Mouse (Mus musculus): ENCODE data around the gene Mical3. TPM values are rescaled to one million over a fixed set of nuclear protein-coding genes. Genes with fewer than 3 reads are reported as not detected.

Gene Mical3
- polyA plus RNA-seq, 1 experiment from 2014 or later = 11.9 TPM

GRCm38 (mm10) chr6:121039719-121040118, 91.1 kb downstream of the Mical3 start:
- Histone ChIP-seq H3K9ac (no peak overlapping the region), H3K4me2 (replicated peaks) (no peak overlapping the region), H3K36me3 (peaks cover 46% of the 10 kb centered on the region), H3K9me3 (no peaks in the 10 kb centered on the region), H3K27me3 (no peaks in the 10 kb centered on the region), H3K4me1 (peaks cover 14% of the 10 kb centered on the region), H3K27ac (no peak overlapping the region), H3K4me3 (no peak overlapping the region)
- ATAC-seq (ENCODE audit: insufficient number of reproducible peaks, insufficient read depth, low FRiP score, low TSS enrichment) = no peak
- 89% methylated on average over 3 of the region's 3 CpGs for WGBS

DNA sequence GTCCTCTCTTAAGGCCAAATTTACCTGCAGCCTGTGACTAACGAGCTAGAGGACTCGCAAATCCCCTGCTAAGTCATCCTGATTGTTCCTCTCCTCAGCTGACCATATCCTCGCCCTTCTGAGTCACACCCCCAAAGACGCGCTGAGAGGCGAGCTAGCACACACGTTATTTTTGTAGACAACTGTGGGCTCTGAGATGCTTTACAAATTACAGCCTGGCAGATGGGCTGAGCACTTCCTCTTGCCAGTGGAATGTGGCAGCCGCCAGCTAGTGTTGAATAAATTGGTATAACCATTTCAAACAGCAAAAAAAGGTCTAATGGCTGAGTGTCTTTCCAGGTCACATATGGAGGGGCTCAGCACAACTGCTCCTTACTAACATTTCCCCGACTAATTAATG, 91.5 kb downstream of the Mical3 start:
- Histone ChIP-seq H3K9ac (no peak overlapping the region), H3K4me3 (no peak overlapping the region), H3K4me2 (replicated peaks) (no peak overlapping the region), H3K27me3 (no peaks in the 10 kb centered on the region), H3K4me1 (peaks cover 11% of the 10 kb centered on the region), H3K9me3 (no peaks in the 10 kb centered on the region), H3K27ac (no peak overlapping the region), H3K36me3 (peaks cover 46% of the 10 kb centered on the region)
- ATAC-seq (ENCODE audit: insufficient number of reproducible peaks, insufficient read depth, low FRiP score, low TSS enrichment) = no peak
- 82% methylated on average over 9 of the region's 9 CpGs for WGBS

GRCm38 (mm10) chr6:121037086-121037485, 93.7 kb downstream of the Mical3 start:
- H3K4me2 ChIP-seq (replicated peaks) = no peak overlapping the region
- no peak overlapping the region for H3K4me3 ChIP-seq
- no peaks in the 10 kb centered on the region for H3K9me3 ChIP-seq
- no peak for ATAC-seq (ENCODE audit: insufficient number of reproducible peaks, insufficient read depth, low FRiP score, low TSS enrichment)
- H3K27me3 ChIP-seq = no peaks in the 10 kb centered on the region
- H3K27ac ChIP-seq = no peak overlapping the region
- peaks cover 68% of the 10 kb centered on the region for H3K36me3 ChIP-seq
- WGBS = 33% methylated on average over 4 of the region's 4 CpGs
- no peaks in the 10 kb centered on the region for H3K4me1 ChIP-seq
- no peak overlapping the region for H3K9ac ChIP-seq

DNA sequence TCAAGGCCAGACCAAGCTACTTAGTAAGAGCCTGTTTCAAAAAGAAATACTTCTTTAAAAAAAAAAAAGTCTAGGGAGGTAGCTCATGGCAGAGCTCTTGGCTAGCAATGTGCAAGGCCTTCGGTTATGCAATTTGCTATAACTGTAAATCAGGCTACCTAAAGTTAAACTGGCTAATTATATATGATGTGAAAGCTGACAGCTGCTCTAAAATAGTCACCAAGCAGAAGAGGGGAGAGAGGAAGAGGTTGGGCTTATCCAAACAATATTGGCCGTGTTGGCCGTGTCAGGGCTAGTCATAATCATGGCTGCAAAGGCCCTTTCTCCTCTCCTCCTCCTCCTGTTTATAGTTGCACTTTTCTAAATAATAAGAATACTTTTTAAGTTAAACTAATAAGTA, 94.9 kb downstream of the Mical3 start:
- Histone ChIP-seq H3K9ac (no peak overlapping the region), H3K4me2 (replicated peaks) (no peak overlapping the region), H3K4me1 (no peaks in the 10 kb centered on the region), H3K4me3 (no peak overlapping the region), H3K9me3 (no peaks in the 10 kb centered on the region), H3K27ac (no peak overlapping the region), H3K36me3 (peaks cover 71% of the 10 kb centered on the region), H3K27me3 (no peaks in the 10 kb centered on the region)
- WGBS = 66% methylated on average over 3 of the region's 3 CpGs
- ATAC-seq (ENCODE audit: insufficient number of reproducible peaks, insufficient read depth, low FRiP score, low TSS enrichment) = no peak

GRCm38 (mm10) chr6:121035268-121035667, 95.5 kb downstream of the Mical3 start:
- Histone ChIP-seq H3K9ac (no peak overlapping the region), H3K27me3 (no peaks in the 10 kb centered on the region), H3K4me3 (no peak overlapping the region), H3K36me3 (peaks cover 69% of the 10 kb centered on the region), H3K27ac (no peak overlapping the region), H3K4me1 (no peaks in the 10 kb centered on the region), H3K9me3 (no peaks in the 10 kb centered on the region), H3K4me2 (replicated peaks) (no peak overlapping the region)
- WGBS = 82% methylated on average over 12 of the region's 12 CpGs
- no peak for ATAC-seq (ENCODE audit: insufficient number of reproducible peaks, insufficient read depth, low FRiP score, low TSS enrichment)

DNA sequence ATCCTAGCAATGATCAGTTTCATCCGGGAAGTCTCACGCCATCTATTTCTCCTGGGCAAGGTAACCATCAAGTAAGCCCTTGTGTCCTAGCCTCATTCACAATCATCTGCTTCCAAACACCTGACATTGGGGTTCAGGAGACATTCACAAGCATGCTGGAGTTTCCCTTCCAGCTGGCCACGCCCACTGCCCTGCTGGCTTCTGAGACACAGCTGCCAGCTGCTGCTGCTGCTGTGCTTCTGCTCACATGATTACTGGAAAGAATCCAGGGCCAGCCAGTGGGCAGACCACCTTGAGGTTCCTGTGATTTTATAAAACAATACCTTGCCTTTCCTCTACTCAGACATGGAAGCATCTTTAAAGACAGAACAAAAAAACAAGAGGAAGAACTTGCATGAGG, 97.5 kb downstream of the Mical3 start:
- no peak for ATAC-seq (ENCODE audit: insufficient number of reproducible peaks, insufficient read depth, low FRiP score, low TSS enrichment)
- H3K27ac ChIP-seq = no peak overlapping the region
- H3K4me3 ChIP-seq = no peak overlapping the region
- no peak overlapping the region for H3K4me2 ChIP-seq (replicated peaks)
- no peaks in the 10 kb centered on the region for H3K4me1 ChIP-seq
- 96% methylated on average over 3 of the region's 3 CpGs for whole genome bisulfite sequencing
- peaks cover 71% of the 10 kb centered on the region for H3K36me3 ChIP-seq
- no peak overlapping the region for H3K9ac ChIP-seq
- no peaks in the 10 kb centered on the region for H3K9me3 ChIP-seq
- H3K27me3 ChIP-seq = no peaks in the 10 kb centered on the region

- no peak overlapping the region for H3K9ac ChIP-seq
- no peak overlapping the region for H3K4me2 ChIP-seq (replicated peaks)
- no peak for ATAC-seq (ENCODE audit: insufficient number of reproducible peaks, insufficient read depth, low FRiP score, low TSS enrichment)
- no peaks in the 10 kb centered on the region for H3K4me1 ChIP-seq
- no peak overlapping the region for H3K4me3 ChIP-seq
- no peak overlapping the region for H3K27ac ChIP-seq
- H3K27me3 ChIP-seq = no peaks in the 10 kb centered on the region
- no peaks in the 10 kb centered on the region for H3K9me3 ChIP-seq
- peaks cover 64% of the 10 kb centered on the region for H3K36me3 ChIP-seq
- 90% methylated on average over 7 of the region's 7 CpGs for WGBS
These were observed 99.4 kb downstream of the Mical3 start for GRCm38 (mm10) chr6:121031370-121031769.

DNA sequence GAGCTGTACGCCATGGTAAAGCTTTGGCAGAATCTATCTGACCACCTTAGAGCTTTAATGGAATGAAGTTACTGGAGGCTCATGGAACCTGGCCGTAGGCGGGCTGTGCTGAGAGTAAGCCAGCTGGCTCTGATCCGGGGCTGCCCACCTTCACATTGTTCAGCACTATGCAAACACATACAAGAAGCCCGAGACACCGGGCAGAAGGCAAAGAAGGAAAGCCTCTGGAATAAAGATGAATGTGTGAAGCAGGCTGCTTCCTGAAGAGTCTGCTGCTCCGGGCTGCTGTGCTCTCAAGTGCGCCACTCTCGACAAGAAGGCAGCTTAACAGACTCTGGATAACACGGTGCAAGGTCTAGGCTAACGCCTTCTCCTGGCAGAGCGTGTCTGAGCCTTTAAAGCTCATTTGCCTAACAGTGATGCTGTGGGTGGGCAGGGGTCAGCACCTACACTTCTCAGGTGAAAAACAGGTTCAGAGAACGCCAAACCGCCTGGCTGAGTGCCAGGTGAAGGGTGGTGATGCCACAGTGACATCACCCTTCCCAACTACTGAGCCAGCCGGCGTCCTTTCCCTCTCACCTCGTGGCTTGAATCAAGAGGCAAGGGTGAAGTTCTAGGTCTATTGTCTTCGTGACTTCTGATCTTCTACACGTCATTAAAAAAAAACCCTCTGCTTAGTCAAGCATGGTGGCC, 100.8 kb downstream of the Mical3 start:
- Histone ChIP-seq H3K4me3 (no peak overlapping the region), H3K9me3 (no peaks in the 10 kb centered on the region), H3K4me2 (replicated peaks) (no peak overlapping the region), H3K4me1 (peaks cover 8% of the 10 kb centered on the region; the same call in 1 of the 2 replicates), H3K36me3 (peaks cover 59% of the 10 kb centered on the region), H3K9ac (no peak overlapping the region), H3K27me3 (no peaks in the 10 kb centered on the region), H3K27ac (no peak overlapping the region)
- no peak for ATAC-seq (ENCODE audit: insufficient number of reproducible peaks, insufficient read depth, low FRiP score, low TSS enrichment)
- 88% methylated on average over 19 of the region's 19 CpGs for WGBS

GRCm38 (mm10) chr6:121028514-121028913, 102.3 kb downstream of the Mical3 start:
- no peak overlapping the region for H3K4me3 ChIP-seq
- no peak overlapping the region for H3K9ac ChIP-seq
- no peak for ATAC-seq (ENCODE audit: insufficient number of reproducible peaks, insufficient read depth, low FRiP score, low TSS enrichment)
- H3K36me3 ChIP-seq = peaks cover 55% of the 10 kb centered on the region
- no peak overlapping the region for H3K27ac ChIP-seq
- no peaks in the 10 kb centered on the region for H3K27me3 ChIP-seq
- H3K9me3 ChIP-seq = no peaks in the 10 kb centered on the region
- no peak overlapping the region for H3K4me2 ChIP-seq (replicated peaks)
- 94% methylated on average over 8 of the region's 8 CpGs for WGBS
- H3K4me1 ChIP-seq = peaks cover 8% of the 10 kb centered on the region; the same call in 1 of the 2 replicates

DNA sequence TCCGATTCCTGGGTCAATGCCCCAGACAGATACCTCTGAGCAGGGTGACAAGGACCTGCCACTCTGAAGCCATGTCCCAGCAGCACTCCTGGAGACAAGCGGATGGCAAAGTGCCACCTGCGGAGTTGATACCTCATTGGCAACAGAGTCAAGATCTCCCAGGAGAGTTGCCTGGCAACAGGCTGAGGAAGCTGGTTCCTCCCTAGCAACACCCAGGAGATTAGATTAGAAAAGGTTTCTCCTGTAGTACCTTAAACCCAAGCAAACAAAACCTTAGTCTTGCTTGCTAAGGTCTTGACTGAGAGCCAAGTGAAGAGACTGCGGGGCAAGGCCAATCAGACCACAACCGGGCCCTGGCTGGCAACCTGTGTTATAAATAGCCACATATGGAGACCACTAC, 103.5 kb downstream of the Mical3 start:
- WGBS = 82% methylated on average over 5 of the region's 5 CpGs
- H3K27ac ChIP-seq = no peak overlapping the region
- no peaks in the 10 kb centered on the region for H3K9me3 ChIP-seq
- H3K4me2 ChIP-seq (replicated peaks) = no peak overlapping the region
- no peak overlapping the region for H3K9ac ChIP-seq
- peaks cover 50% of the 10 kb centered on the region for H3K36me3 ChIP-seq
- H3K4me1 ChIP-seq = peaks cover 8% of the 10 kb centered on the region; the same call in 1 of the 2 replicates
- no peak for ATAC-seq (ENCODE audit: insufficient number of reproducible peaks, insufficient read depth, low FRiP score, low TSS enrichment)
- no peak overlapping the region for H3K4me3 ChIP-seq
- no peaks in the 10 kb centered on the region for H3K27me3 ChIP-seq

DNA sequence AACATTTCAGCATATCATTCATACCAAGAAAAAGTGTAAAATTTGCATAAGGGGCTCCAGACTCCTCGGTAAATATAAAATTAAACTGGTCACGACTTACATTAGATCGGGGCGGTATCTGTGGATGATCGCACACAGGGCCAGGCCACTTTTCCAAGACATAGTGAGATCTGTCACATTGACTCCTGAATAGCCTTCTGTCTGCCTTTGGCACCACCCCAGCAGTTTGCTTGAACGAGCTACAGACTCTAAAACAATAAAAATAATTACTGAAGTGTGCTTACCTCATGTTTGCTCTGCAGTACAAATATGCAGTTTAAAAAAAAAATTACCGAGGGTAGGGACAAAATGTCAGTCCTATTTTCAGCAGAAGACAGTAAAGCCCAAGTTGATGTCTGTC, 103.9 kb downstream of the Mical3 start:
- no peak overlapping the region for H3K27ac ChIP-seq
- no peak overlapping the region for H3K9ac ChIP-seq
- peaks cover 8% of the 10 kb centered on the region; the same call in 1 of the 2 replicates for H3K4me1 ChIP-seq
- H3K9me3 ChIP-seq = no peaks in the 10 kb centered on the region
- WGBS = 84% methylated on average over 7 of the region's 7 CpGs
- H3K4me3 ChIP-seq = no peak overlapping the region
- H3K27me3 ChIP-seq = no peaks in the 10 kb centered on the region
- no peak overlapping the region for H3K4me2 ChIP-seq (replicated peaks)
- no peak for ATAC-seq (ENCODE audit: insufficient number of reproducible peaks, insufficient read depth, low FRiP score, low TSS enrichment)
- peaks cover 47% of the 10 kb centered on the region for H3K36me3 ChIP-seq

GRCm38 (mm10) chr6:121026019-121026584, 104.7 kb downstream of the Mical3 start:
- no peak overlapping the region for H3K27ac ChIP-seq
- H3K27me3 ChIP-seq = no peaks in the 10 kb centered on the region
- no peak overlapping the region for H3K9ac ChIP-seq
- ATAC-seq (ENCODE audit: insufficient number of reproducible peaks, insufficient read depth, low FRiP score, low TSS enrichment) = no peak
- H3K4me2 ChIP-seq (replicated peaks) = no peak overlapping the region
- peaks cover 8% of the 10 kb centered on the region; the same call in 1 of the 2 replicates for H3K4me1 ChIP-seq
- peaks cover 48% of the 10 kb centered on the region for H3K36me3 ChIP-seq
- WGBS = 59% methylated on average over 10 of the region's 10 CpGs
- no peaks in the 10 kb centered on the region for H3K9me3 ChIP-seq
- no peak overlapping the region for H3K4me3 ChIP-seq

All from embryonic facial prominence, embryonic 12.5 days (tissue).